Mouse (Mus musculus) heart, embryonic 15.5 days (tissue): ENCODE data around the gene Pdcd2. TPM values are rescaled to one million over a fixed set of nuclear protein-coding genes. Genes with fewer than 3 reads are reported as not detected.
"Not testable (repeated sequence)": the region's sequence is repeated elsewhere in the genome, so short reads cannot be mapped to it uniquely, and the experiment has no call there.

Experiments used
- ATAC-seq: fragments of 200-750 bp; cut with Nextera tagmentation; replicated peaks from 2 replicates; pipeline ENCODE4 v1.8.0; 2017; ENCODE audit warnings: low read depth, moderate TSS enrichment; ENCODE audit not compliant: insufficient number of reproducible peaks, insufficient read depth, low FRiP score
- H3K27ac ChIP-seq: fragments of 300-500 bp; sonication (generic); 2 replicates; pipeline ENCODE4 v1.5.1; 2015; ENCODE audit warnings: mild to moderate bottlenecking, inconsistent platforms
- H3K27me3 ChIP-seq: fragments of 300-500 bp; sonication (generic); 2 replicates; pipeline ENCODE4 v1.6.1; 2015; ENCODE audit warnings: inconsistent platforms
- H3K36me3 ChIP-seq: fragments of 300-500 bp; sonication (generic); 2 replicates; pipeline ENCODE4 v1.6.1; 2015; ENCODE audit warnings: mild to moderate bottlenecking, inconsistent platforms
- H3K4me1 ChIP-seq: fragments of 300-500 bp; sonication (generic); replicated peaks from 2 replicates; pipeline ENCODE4 v1.6.1; 2015; ENCODE audit warnings: inconsistent platforms
- H3K4me2 ChIP-seq: fragments of 300-500 bp; sonication (generic); 2 replicates; pipeline ENCODE4 v1.6.1; 2015; ENCODE audit warnings: inconsistent platforms, mild to moderate bottlenecking, moderate library complexity
- H3K4me3 ChIP-seq: fragments of 300-500 bp; sonication (generic); 2 replicates; pipeline ENCODE4 v1.5.1; 2015; ENCODE audit warnings: mild to moderate bottlenecking, inconsistent platforms
- H3K9ac ChIP-seq: fragments of 300-500 bp; sonication (generic); 2 replicates; pipeline ENCODE4 v1.6.1; 2015; ENCODE audit warnings: mild to moderate bottlenecking, inconsistent platforms
- H3K9me3 ChIP-seq: fragments of 300-500 bp; sonication (generic); replicated peaks from 2 replicates; pipeline ENCODE4 v1.6.1; 2016; ENCODE audit warnings: inconsistent platforms
- WGBS: fragments of 180-500 bp; shearing (Covaris S2); methylation state at CpG from one replicate; pipeline ENCODE4 v1.1.7; 2015; ENCODE audit warnings: mixed read lengths; 5-methylcytosine and 5-hydroxymethylcytosine counted together
- polyA plus RNA-seq: library from polyadenylated mRNA; unstranded; fragments of >200 nt; fragmentation: Nextera tagmentation; extraction: Ambion mirVana; gene quantifications from 2 replicates; pipeline ENCODE4 v1.2.1, GENCODE M21; 2015

Gene Pdcd2
- polyA plus RNA-seq, result 26.0 and 29.7 TPM in 2 replicates

- H3K4me3 ChIP-seq, result peak within 1 kb of the TSS; percentile 96
- WGBS, result 1% methylated on average over 55 of the region's 55 CpGs
- ATAC-seq, result peak; percentile 98
- H3K9ac ChIP-seq, result peak within 1 kb of the TSS; percentile 74
- H3K9me3 ChIP-seq, result no peaks in the 10 kb centered on the region
- no peaks in the 10 kb centered on the region for H3K27me3 ChIP-seq
- peak within 1 kb of the TSS; percentile 83 for H3K27ac ChIP-seq
- peaks cover 19% of the 10 kb centered on the region for H3K36me3 ChIP-seq
- peak within 1 kb of the TSS; percentile 88 for H3K4me2 ChIP-seq
- H3K4me1 ChIP-seq, result peaks cover 10% of the 10 kb centered on the region
Measured at GRCm38 (mm10) chr17:15526986-15527810, at the start of gene Pdcd2. TSS of gene Pdcd2 (minus strand) at chr17:15527301.

DNA sequence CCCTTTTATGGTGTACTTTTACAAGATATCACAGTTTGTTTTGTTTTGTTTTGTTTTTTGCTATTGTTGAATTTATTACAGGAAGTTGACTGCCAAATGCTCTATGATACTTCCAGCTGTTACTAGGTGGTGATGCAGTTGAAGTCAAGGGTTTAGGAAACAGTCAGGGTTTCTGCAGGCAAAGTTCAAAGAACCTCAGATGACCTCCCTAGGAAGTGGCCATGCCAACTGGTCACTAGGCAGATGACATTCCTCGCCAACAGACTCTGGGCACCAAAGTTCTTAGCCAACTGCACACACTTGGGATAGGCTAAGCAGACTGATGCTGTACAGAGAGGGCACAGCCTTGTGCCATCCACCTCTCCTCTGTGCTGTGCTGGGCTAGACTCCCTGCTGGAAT, 48.0 kb upstream of the Pdcd2 start:
- no peak overlapping the region for H3K4me2 ChIP-seq
- H3K36me3 ChIP-seq, result no peaks in the 10 kb centered on the region
- H3K9ac ChIP-seq, result no peak overlapping the region
- 67% methylated on average over 1 of the region's 1 CpGs for WGBS
- H3K4me1 ChIP-seq, result peaks cover 2% of the 10 kb centered on the region; the same call in 1 of the 2 replicates
- H3K27me3 ChIP-seq, result no peaks in the 10 kb centered on the region; the same call in 1 of the 2 replicates
- H3K9me3 ChIP-seq, result no peaks in the 10 kb centered on the region
- ATAC-seq, result no peak
- no peak overlapping the region for H3K27ac ChIP-seq
- no peak overlapping the region for H3K4me3 ChIP-seq

DNA sequence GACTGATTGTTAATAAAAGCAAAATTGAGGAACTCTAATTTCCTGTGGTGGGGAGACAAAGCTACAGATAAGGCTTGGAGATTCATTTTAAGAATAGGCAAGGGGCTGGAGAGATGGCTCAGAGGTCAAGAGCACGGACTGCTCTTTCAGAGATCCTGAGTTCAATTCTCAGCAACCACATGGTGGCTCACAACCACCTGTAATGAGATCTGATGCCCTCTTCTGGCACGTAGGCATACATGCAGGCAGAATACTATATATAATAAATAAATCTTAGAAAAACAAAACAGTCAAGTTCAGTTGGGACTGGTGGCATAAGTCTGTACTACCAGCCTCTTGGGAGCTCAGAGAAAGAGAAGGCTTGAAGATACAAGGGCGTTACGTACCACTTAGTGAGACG, 39.8 kb upstream of the Pdcd2 start:
- no peak overlapping the region for H3K4me2 ChIP-seq
- WGBS, result 78% methylated on average over 5 of the region's 5 CpGs
- H3K27ac ChIP-seq, result no peak overlapping the region

GRCm38 (mm10) chr17:15564928-15565300, 37.8 kb upstream of the Pdcd2 start:
- Histone ChIP-seq H3K4me1 (peaks cover 6% of the 10 kb centered on the region; the same call in 1 of the 2 replicates), H3K36me3 (no peaks in the 10 kb centered on the region), H3K9ac (no peak overlapping the region), H3K4me3 (peak overlapping the region; percentile 66), H3K4me2 (peak overlapping the region; percentile 70), H3K27ac (no peak overlapping the region), H3K27me3 (no peaks in the 10 kb centered on the region), H3K9me3 (no peaks in the 10 kb centered on the region)
- WGBS, result 39% methylated on average over 12 of the region's 12 CpGs
- no peak for ATAC-seq

More for the DNA sequence above, 39.8 kb upstream of the Pdcd2 start:
- H3K4me1 ChIP-seq, result peaks cover 6% of the 10 kb centered on the region; the same call in 1 of the 2 replicates
- H3K36me3 ChIP-seq, result no peaks in the 10 kb centered on the region
- H3K27me3 ChIP-seq, result no peaks in the 10 kb centered on the region
- H3K9me3 ChIP-seq, result no peaks in the 10 kb centered on the region
- no peak overlapping the region for H3K4me3 ChIP-seq
- H3K9ac ChIP-seq, result no peak overlapping the region
- ATAC-seq, result no peak

GRCm38 (mm10) chr17:15564014-15564927, 37.2 kb upstream of the Pdcd2 start, which contains the start of gene Prdm9:
TSS of gene Prdm9 (minus strand) at chr17:15564354.
- under 1% methylated on average over 43 of the region's 43 CpGs for WGBS
- no peaks in the 10 kb centered on the region for H3K9me3 ChIP-seq

GRCm38 (mm10) chr17:15559946-15560345, 32.8 kb upstream of the Pdcd2 start:
- Histone ChIP-seq H3K27ac (no peak overlapping the region), H3K9ac (no peak overlapping the region), H3K4me3 (no peak overlapping the region), H3K9me3 (no peaks in the 10 kb centered on the region), H3K27me3 (no peaks in the 10 kb centered on the region), H3K4me1 (peaks cover 6% of the 10 kb centered on the region; the same call in 1 of the 2 replicates), H3K36me3 (no peaks in the 10 kb centered on the region), H3K4me2 (no peak overlapping the region)
- ATAC-seq, result no peak
- WGBS, result 86% methylated on average over 2 of the region's 2 CpGs

More at GRCm38 (mm10) chr17:15564014-15564927, 37.2 kb upstream of the Pdcd2 start, which contains the start of gene Prdm9:
- peak; percentile 99 for ATAC-seq
- peak within 1 kb of the TSS; percentile 85 for H3K4me2 ChIP-seq
- no peaks in the 10 kb centered on the region for H3K36me3 ChIP-seq
- H3K27me3 ChIP-seq, result no peaks in the 10 kb centered on the region
- H3K27ac ChIP-seq, result peak within 1 kb of the TSS; percentile 98
- H3K4me1 ChIP-seq, result peaks cover 6% of the 10 kb centered on the region; the same call in 1 of the 2 replicates
- H3K4me3 ChIP-seq, result peak within 1 kb of the TSS; percentile 66
- H3K9ac ChIP-seq, result peak within 1 kb of the TSS; percentile 70

- Histone ChIP-seq H3K4me2 (no peak overlapping the region), H3K9me3 (no peaks in the 10 kb centered on the region), H3K27ac (no peak overlapping the region), H3K4me3 (no peak overlapping the region), H3K36me3 (no peaks in the 10 kb centered on the region), H3K4me1 (no peaks in the 10 kb centered on the region), H3K9ac (no peak overlapping the region), H3K27me3 (no peaks in the 10 kb centered on the region)
- WGBS, result 70% methylated on average over 1 of the region's 1 CpGs
- no peak for ATAC-seq
Measured at GRCm38 (mm10) chr17:15549713-15550112, 22.6 kb upstream of the Pdcd2 start.

- 71% methylated on average over 4 of the region's 4 CpGs for WGBS
- H3K4me1 ChIP-seq, result no peaks in the 10 kb centered on the region
- H3K36me3 ChIP-seq, result no peaks in the 10 kb centered on the region
- no peaks in the 10 kb centered on the region for H3K9me3 ChIP-seq
- no peak overlapping the region for H3K4me2 ChIP-seq
- no peak overlapping the region for H3K4me3 ChIP-seq
- H3K9ac ChIP-seq, result no peak overlapping the region
- no peak overlapping the region for H3K27ac ChIP-seq
- no peaks in the 10 kb centered on the region for H3K27me3 ChIP-seq
- ATAC-seq, result no peak
Measured at GRCm38 (mm10) chr17:15546440-15546839, 19.3 kb upstream of the Pdcd2 start.

GRCm38 (mm10) chr17:15543868-15544267, 16.8 kb upstream of the Pdcd2 start:
- H3K9ac ChIP-seq, H3K27ac ChIP-seq, H3K36me3 ChIP-seq, H3K4me3 ChIP-seq, H3K4me1 ChIP-seq, H3K27me3 ChIP-seq, H3K9me3 ChIP-seq, H3K4me2 ChIP-seq, ATAC-seq: not testable (repeated sequence)
- WGBS, result 54% methylated on average over 4 of the region's 4 CpGs

DNA sequence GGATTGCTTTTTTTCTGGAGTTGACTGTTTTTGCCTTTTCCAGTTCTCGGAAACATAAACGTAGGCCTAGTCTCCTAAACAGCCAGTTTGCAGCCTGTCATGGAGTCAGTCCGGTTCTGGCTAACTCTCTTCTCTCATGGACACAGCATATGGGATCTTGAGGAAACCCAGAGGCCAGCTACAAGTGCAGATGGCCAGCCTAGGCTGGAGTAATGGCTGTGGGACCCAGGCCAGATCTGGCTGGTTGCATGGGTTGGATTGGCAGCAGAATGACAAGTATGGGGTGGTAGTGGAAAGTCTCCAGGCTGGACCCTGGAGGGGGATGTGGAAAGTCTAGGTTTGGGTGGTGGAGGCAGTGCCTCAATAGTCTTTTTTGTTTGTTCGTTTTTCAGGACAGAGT, 13.2 kb upstream of the Pdcd2 start:
- Histone ChIP-seq H3K27ac (no peak overlapping the region), H3K36me3 (no peaks in the 10 kb centered on the region), H3K9me3 (no peaks in the 10 kb centered on the region), H3K27me3 (peaks cover 10% of the 10 kb centered on the region), H3K4me1 (peaks cover 8% of the 10 kb centered on the region), H3K9ac (no peak overlapping the region), H3K4me2 (no peak overlapping the region), H3K4me3 (no peak overlapping the region)
- no peak for ATAC-seq
- WGBS, result 71% methylated on average over 4 of the region's 4 CpGs

GRCm38 (mm10) chr17:15536457-15536904, 9.4 kb upstream of the Pdcd2 start:
- Histone ChIP-seq H3K36me3 (no peaks in the 10 kb centered on the region), H3K4me1 (peaks cover 8% of the 10 kb centered on the region), H3K4me2 (peak overlapping the region; percentile 93), H3K4me3 (peak overlapping the region; percentile 54), H3K27me3 (peaks cover 14% of the 10 kb centered on the region), H3K9ac (peak overlapping the region; percentile 49), H3K9me3 (no peaks in the 10 kb centered on the region), H3K27ac (no peak overlapping the region)
- 1% methylated on average over 33 of the region's 33 CpGs for WGBS
- no peak; the same call in 1 of the 2 replicates for ATAC-seq
